8 mouse cellular contexts compared by ENCODE assay signal in genomic region chr11:80779527-80780344, GRCm38 (mm10). TPM values are rescaled to one million over a fixed set of nuclear protein-coding genes. Genes with fewer than 3 reads are reported as not detected.
A peak's percentile ranks its signal among the peaks of the same experiment; 100 is the strongest.
DNase-seq lines count a peak whose midpoint lies in the region; ATAC-seq and TF ChIP-seq lines count a peak whose summit lies in the region.

Gene Myo1d, minus strand, starts transcription at chr11:80780025.

- WGBS in hindbrain, postnatal 0 days = 1% methylated on average over 79 of the region's 87 CpGs

- 0 out of 2 replicates have a peak within 1 kb of the TSS, but pooled peaks have one; percentile 18 for H3K27ac ChIP-seq in cortical plate, adult 2 months (ENCODE audit: insufficient read depth, low read length)
- H3K27ac ChIP-seq in hindbrain, postnatal 0 days = peak within 1 kb of the TSS; percentile 60; the same call in 1 of the 2 replicates

- H3K4me3 ChIP-seq in cortical plate, adult 2 months (ENCODE audit: insufficient read depth, low read length) = peak within 1 kb of the TSS; percentile 80
- H3K4me3 ChIP-seq in hindbrain, postnatal 0 days (ENCODE audit: low read length) = peak within 1 kb of the TSS; percentile 63

- H3K36me3 ChIP-seq in hindbrain, postnatal 0 days (ENCODE audit: insufficient read depth, low read length) = no peaks in the 10 kb centered on the region

- no peaks in the 10 kb centered on the region for H3K27me3 ChIP-seq in hindbrain, postnatal 0 days (ENCODE audit: insufficient read depth, low read length)

- H3K9ac ChIP-seq in hindbrain, postnatal 0 days (replicated peaks; ENCODE audit: low read length) = peak within 1 kb of the TSS; percentile 58

- TF ChIP-seq CTCF in cortical plate, adult 2 months (IDR thresholded peaks at IDR 0.05; ENCODE audit: extremely low read depth, insufficient read depth, low read length) = peak; percentile 61
- peak; percentile 72 for TF ChIP-seq CTCF in hindbrain, postnatal 0 days (IDR thresholded peaks at IDR 0.05; ENCODE audit: low read depth)

- H3K9me3 ChIP-seq in hindbrain, postnatal 0 days (ENCODE audit: low read length) = no peaks in the 10 kb centered on the region

- H3K4me2 ChIP-seq in hindbrain, postnatal 0 days (ENCODE audit: low read depth, low read length) = peak within 1 kb of the TSS; percentile 70

- peak; percentile 85 for DNase-seq in adipocyte (ENCODE audit: low spot score)
- peak; percentile 48 to 78 for DNase-seq in gastrocnemius, adult 8-10 months (ENCODE audit: low spot score in 2 of 2)
- DNase-seq in hindbrain, postnatal 0 days (ENCODE audit: low spot score) = peak; percentile 92
- peak; percentile 87 to 90 for DNase-seq in left cerebral cortex, adult 18-20 months (ENCODE audit: low spot score in 2 of 2)
- peak; percentile 94 for DNase-seq in lung, postnatal 4 days
- DNase-seq in retina, postnatal 7 days (ENCODE audit: low read depth, low spot score) = peak; percentile 83
- DNase-seq in urinary bladder, adult 18-20 months (ENCODE audit: low spot score in 2 of 2) = peak; percentile 85 to 86

- peak; percentile 35; the same call in 1 of the 2 replicates for TF ChIP-seq POLR2A in cortical plate, adult 2 months (IDR thresholded peaks at IDR 0.05; ENCODE audit: extremely low read depth, insufficient read depth, low read length)

- peak; percentile 96 for ATAC-seq in hindbrain, postnatal 0 days

- no peaks in the 10 kb centered on the region for H3K4me1 ChIP-seq in cortical plate, adult 2 months (ENCODE audit: control insufficient read depth, insufficient read depth, low read length)
- 0 out of 2 replicates have a peak, but pooled peaks cover 3% of the 10 kb centered on the region for H3K4me1 ChIP-seq in hindbrain, postnatal 0 days (ENCODE audit: insufficient read depth, low read length)

RNA-seq across cellular contexts. Expression of gene Myo1d, which starts in this region (rescaled TPM):
- polyA plus RNA-seq in cortical plate, adult 2 months (2012; rRNA removed) = 8.9 and 11.5 TPM in 2 replicates
- total RNA-seq in gastrocnemius, adult 8-10 months (2022) = 1 to 10 TPM; 2.3 to 3.6 (median 3.2) TPM
- 1.4 and 2.6 TPM in 2 replicates for total RNA-seq in hindbrain, postnatal 0 days (2014; rRNA removed)
- 1.8 and 2.0 TPM in 2 replicates for polyA plus RNA-seq in hindbrain, postnatal 0 days (2015; fragmentation: Nextera tagmentation; extraction: Ambion mirVana)
- total RNA-seq in left cerebral cortex, adult 18-20 months (2021) = 1 to 10 TPM; 6.4 to 7.8 TPM

Comparison
In these comparisons a context has a peak if more than half of its experiments do, and no peak if none do; other contexts are left out.
1. Peak in every context shown above with its lines: DNase-seq, ATAC-seq, H3K4me3 ChIP-seq and H3K27ac ChIP-seq.